Mouse (Mus musculus): ENCODE data around the gene Cyct. TPM values are rescaled to one million over a fixed set of nuclear protein-coding genes. Genes with fewer than 3 reads are reported as not detected.

Cyct gene
- polyA plus RNA-seq, 1 experiment from 2014 or later, result not detected

GRCm38 (mm10) chr2:76367188-76367922 lies 7.1 kb upstream of the Cyct start:
- Histone ChIP-seq H3K4me2 (ENCODE audit: low read length) (no peak overlapping the region), H3K4me3 (ENCODE audit: control insufficient read depth in 1 of 2, insufficient read depth in 1 of 2, low read depth in 1 of 2, low read length in 2 of 2) (no peak overlapping the region), H3K36me3 (ENCODE audit: control insufficient read depth, insufficient read depth, low read length) (0 out of 2 replicates have a peak, but pooled peaks cover 3% of the 10 kb centered on the region), H3K9ac (ENCODE audit: low read length) (no peak overlapping the region), H3K4me1 (ENCODE audit: control insufficient read depth in 2 of 2, insufficient read depth in 2 of 2, low read length in 2 of 2) (peaks cover 5 to 13% of the 10 kb centered on the region in 2 experiments; a peak in 3 of 4 replicates), H3K27me3 (ENCODE audit: control insufficient read depth, insufficient read depth, low read length) (no peaks in the 10 kb centered on the region), H3K9me3 (ENCODE audit: control insufficient read depth, low read length) (no peaks in the 10 kb centered on the region), H3K27ac (replicated peaks in 1 of 2; ENCODE audit: control insufficient read depth in 1 of 2, insufficient read depth in 1 of 2, low read depth in 2 of 2, low read length in 2 of 2) (no peak overlapping the region)
- 17% methylated on average over 9 of the region's 9 CpGs for WGBS
- ATAC-seq (ENCODE audit: insufficient number of reproducible peaks, insufficient read depth, low FRiP score, low read depth), result no peak

- 67% methylated on average over 4 of the region's 4 CpGs for WGBS
- H3K4me3 ChIP-seq (ENCODE audit: control insufficient read depth in 1 of 2, insufficient read depth in 1 of 2, low read depth in 1 of 2, low read length in 2 of 2), result no peak overlapping the region
- no peaks in the 10 kb centered on the region for H3K36me3 ChIP-seq (ENCODE audit: control insufficient read depth, insufficient read depth, low read length)
- H3K9ac ChIP-seq (ENCODE audit: low read length), result no peak overlapping the region
- no peak overlapping the region for H3K27ac ChIP-seq (replicated peaks in 1 of 2; ENCODE audit: control insufficient read depth in 1 of 2, insufficient read depth in 1 of 2, low read depth in 2 of 2, low read length in 2 of 2)
- no peaks in the 10 kb centered on the region for H3K9me3 ChIP-seq (ENCODE audit: control insufficient read depth, low read length)
- no peaks in the 10 kb centered on the region for H3K4me1 ChIP-seq (ENCODE audit: control insufficient read depth in 2 of 2, insufficient read depth in 2 of 2, low read length in 2 of 2)
- no peaks in the 10 kb centered on the region for H3K27me3 ChIP-seq (ENCODE audit: control insufficient read depth, insufficient read depth, low read length)
- ATAC-seq (ENCODE audit: insufficient number of reproducible peaks, insufficient read depth, low FRiP score, low read depth), result no peak
- no peak overlapping the region for H3K4me2 ChIP-seq (ENCODE audit: low read length)
Measured at GRCm38 (mm10) chr2:76365811-76366210, 5.6 kb upstream of the Cyct start.

GRCm38 (mm10) chr2:76362111-76362510 lies 1.9 kb upstream of the Cyct start:
- no peaks in the 10 kb centered on the region for H3K36me3 ChIP-seq (ENCODE audit: control insufficient read depth, insufficient read depth, low read length)
- H3K9me3 ChIP-seq (ENCODE audit: control insufficient read depth, low read length), result no peaks in the 10 kb centered on the region
- no peaks in the 10 kb centered on the region for H3K4me1 ChIP-seq (ENCODE audit: control insufficient read depth in 2 of 2, insufficient read depth in 2 of 2, low read length in 2 of 2)
- no peaks in the 10 kb centered on the region for H3K27me3 ChIP-seq (ENCODE audit: control insufficient read depth, insufficient read depth, low read length)
- no peak overlapping the region for H3K4me2 ChIP-seq (ENCODE audit: low read length)
- no peak overlapping the region for H3K4me3 ChIP-seq (ENCODE audit: control insufficient read depth in 1 of 2, insufficient read depth in 1 of 2, low read depth in 1 of 2, low read length in 2 of 2)
- no peak overlapping the region for H3K9ac ChIP-seq (ENCODE audit: low read length)
- 41% methylated on average over 2 of the region's 2 CpGs for WGBS
- ATAC-seq (ENCODE audit: insufficient number of reproducible peaks, insufficient read depth, low FRiP score, low read depth), result no peak
- no peak overlapping the region for H3K27ac ChIP-seq (replicated peaks in 1 of 2; ENCODE audit: control insufficient read depth in 1 of 2, insufficient read depth in 1 of 2, low read depth in 2 of 2, low read length in 2 of 2)

GRCm38 (mm10) chr2:76347839-76348238 lies 12.4 kb downstream of the Cyct start:
- H3K4me1 ChIP-seq (ENCODE audit: control insufficient read depth in 2 of 2, insufficient read depth in 2 of 2, low read length in 2 of 2), result no peaks in the 10 kb centered on the region
- H3K9me3 ChIP-seq (ENCODE audit: control insufficient read depth, low read length), result no peaks in the 10 kb centered on the region
- no peak for ATAC-seq (ENCODE audit: insufficient number of reproducible peaks, insufficient read depth, low FRiP score, low read depth)
- no peaks in the 10 kb centered on the region for H3K27me3 ChIP-seq (ENCODE audit: control insufficient read depth, insufficient read depth, low read length)
- WGBS, result 73% methylated on average over 6 of the region's 6 CpGs
- H3K9ac ChIP-seq (ENCODE audit: low read length), result no peak overlapping the region
- no peak overlapping the region for H3K4me2 ChIP-seq (ENCODE audit: low read length)
- no peaks in the 10 kb centered on the region for H3K36me3 ChIP-seq (ENCODE audit: control insufficient read depth, insufficient read depth, low read length)
- no peak overlapping the region for H3K27ac ChIP-seq (replicated peaks in 1 of 2; ENCODE audit: control insufficient read depth in 1 of 2, insufficient read depth in 1 of 2, low read depth in 2 of 2, low read length in 2 of 2)
- H3K4me3 ChIP-seq (ENCODE audit: control insufficient read depth in 1 of 2, insufficient read depth in 1 of 2, low read depth in 1 of 2, low read length in 2 of 2), result no peak overlapping the region

- H3K4me2 ChIP-seq (ENCODE audit: low read length), result no peak overlapping the region
- peaks cover 4 to 9% of the 10 kb centered on the region in 2 experiments; a peak in 2 of 4 replicates for H3K4me1 ChIP-seq (ENCODE audit: control insufficient read depth in 2 of 2, insufficient read depth in 2 of 2, low read length in 2 of 2)
- H3K27ac ChIP-seq (replicated peaks in 1 of 2; ENCODE audit: control insufficient read depth in 1 of 2, insufficient read depth in 1 of 2, low read depth in 2 of 2, low read length in 2 of 2), result no peak overlapping the region
- WGBS, result 82% methylated on average over 9 of the region's 9 CpGs
- no peaks in the 10 kb centered on the region for H3K9me3 ChIP-seq (ENCODE audit: control insufficient read depth, low read length)
- ATAC-seq (ENCODE audit: insufficient number of reproducible peaks, insufficient read depth, low FRiP score, low read depth), result no peak
- H3K27me3 ChIP-seq (ENCODE audit: control insufficient read depth, insufficient read depth, low read length), result peaks cover 18% of the 10 kb centered on the region
- no peak overlapping the region for H3K9ac ChIP-seq (ENCODE audit: low read length)
- no peaks in the 10 kb centered on the region for H3K36me3 ChIP-seq (ENCODE audit: control insufficient read depth, insufficient read depth, low read length)
- no peak overlapping the region for H3K4me3 ChIP-seq (ENCODE audit: control insufficient read depth in 1 of 2, insufficient read depth in 1 of 2, low read depth in 1 of 2, low read length in 2 of 2)
Measured at GRCm38 (mm10) chr2:76342146-76342545, 18.1 kb downstream of the Cyct start.

GRCm38 (mm10) chr2:76338215-76339156 lies 21.8 kb downstream of the Cyct start, which contains the start of gene Pde11a:
Gene Pde11a (minus strand): TSS chr2:76338774.
- peaks cover 4 to 9% of the 10 kb centered on the region in 2 experiments; a peak in 2 of 4 replicates for H3K4me1 ChIP-seq (ENCODE audit: control insufficient read depth in 2 of 2, insufficient read depth in 2 of 2, low read length in 2 of 2)
- ATAC-seq (ENCODE audit: insufficient number of reproducible peaks, insufficient read depth, low FRiP score, low read depth), result peak; percentile 31; the same call in 1 of the 2 replicates
- H3K27ac ChIP-seq (replicated peaks in 1 of 2; ENCODE audit: control insufficient read depth in 1 of 2, insufficient read depth in 1 of 2, low read depth in 2 of 2, low read length in 2 of 2), result no peak within 1 kb of the TSS
- H3K4me2 ChIP-seq (ENCODE audit: low read length), result peak within 1 kb of the TSS; percentile 98
- WGBS, result 15% methylated on average over 40 of the region's 41 CpGs
- peaks cover 18% of the 10 kb centered on the region for H3K27me3 ChIP-seq (ENCODE audit: control insufficient read depth, insufficient read depth, low read length)
- peak within 1 kb of the TSS; percentile 49 to 55 for H3K4me3 ChIP-seq (ENCODE audit: control insufficient read depth in 1 of 2, insufficient read depth in 1 of 2, low read depth in 1 of 2, low read length in 2 of 2)
- no peaks in the 10 kb centered on the region for H3K36me3 ChIP-seq (ENCODE audit: control insufficient read depth, insufficient read depth, low read length)
- no peaks in the 10 kb centered on the region for H3K9me3 ChIP-seq (ENCODE audit: control insufficient read depth, low read length)
- H3K9ac ChIP-seq (ENCODE audit: low read length), result peak within 1 kb of the TSS; percentile 68

- no peak overlapping the region for H3K9ac ChIP-seq (ENCODE audit: low read length)
- H3K27me3 ChIP-seq (ENCODE audit: control insufficient read depth, insufficient read depth, low read length), result peaks cover 18% of the 10 kb centered on the region
- H3K4me1 ChIP-seq (ENCODE audit: control insufficient read depth in 2 of 2, insufficient read depth in 2 of 2, low read length in 2 of 2), result peaks cover 5 to 9% of the 10 kb centered on the region in 2 experiments; a peak in 2 of 4 replicates
- no peak overlapping the region for H3K4me3 ChIP-seq (ENCODE audit: control insufficient read depth in 1 of 2, insufficient read depth in 1 of 2, low read depth in 1 of 2, low read length in 2 of 2)
- H3K27ac ChIP-seq (replicated peaks in 1 of 2; ENCODE audit: control insufficient read depth in 1 of 2, insufficient read depth in 1 of 2, low read depth in 2 of 2, low read length in 2 of 2), result no peak overlapping the region
- H3K4me2 ChIP-seq (ENCODE audit: low read length), result no peak overlapping the region
- no peaks in the 10 kb centered on the region for H3K9me3 ChIP-seq (ENCODE audit: control insufficient read depth, low read length)
- no peaks in the 10 kb centered on the region for H3K36me3 ChIP-seq (ENCODE audit: control insufficient read depth, insufficient read depth, low read length)
- WGBS, result 83% methylated on average over 5 of the region's 5 CpGs
- ATAC-seq (ENCODE audit: insufficient number of reproducible peaks, insufficient read depth, low FRiP score, low read depth), result no peak
Measured at GRCm38 (mm10) chr2:76334596-76334995, 25.7 kb downstream of the Cyct start.

Measured in heart, embryonic 14.5 days (tissue).